Mouse (Mus musculus) lung, adult 2 months (tissue): ENCODE results near the gene Crnkl1.

Experiments used
- CTCF ChIP-seq: fragments of 200-500 bp; IDR thresholded peaks from 2 replicates; pipeline ENCODE4 v1.5.1; 2011; ENCODE audit warnings: mild to moderate bottlenecking, low read length, control low read depth; ENCODE audit not compliant: insufficient read depth
- POLR2A ChIP-seq: fragments of 200-500 bp; IDR thresholded peaks from 2 replicates; pipeline ENCODE4 v1.6.1; 2011; ENCODE audit warnings: low read depth, mild to moderate bottlenecking, control low read depth, low read length, borderline replicate concordance; ENCODE audit errors: extremely low read depth

- TF ChIP-seq CTCF, result no peak
- TF ChIP-seq POLR2A, result no peak
Observed at GRCm38 (mm10) chr2:145874879-145875482, 59.8 kb downstream of the Crnkl1 start.
